Mouse (Mus musculus) embryonic facial prominence, embryonic 10.5 days (tissue): ENCODE measurements around the gene Irf1. TPM values are rescaled to one million over a fixed set of nuclear protein-coding genes. Genes with fewer than 3 reads are reported as not detected.

Source experiments
- DNase-seq: peaks from one replicate; pipeline ENCODE4 v3.0.0-alpha.2; 2017; ENCODE audit warnings: low spot score
- H3K27ac ChIP-seq: fragments of 300-500 bp; sonication (generic); replicated peaks from 2 replicates; pipeline ENCODE4 v1.5.1; 2016; ENCODE audit warnings: mild to moderate bottlenecking
- H3K27me3 ChIP-seq: fragments of 300-500 bp; sonication (generic); replicated peaks from 2 replicates; pipeline ENCODE4 v1.6.1; 2016; ENCODE audit warnings: low read depth, mild to moderate bottlenecking; ENCODE audit not compliant: poor library complexity, severe bottlenecking
- H3K36me3 ChIP-seq: fragments of 300-500 bp; sonication (generic); replicated peaks from 2 replicates; pipeline ENCODE4 v1.6.1; 2016; ENCODE audit warnings: mild to moderate bottlenecking, moderate library complexity
- H3K4me1 ChIP-seq: fragments of 300-500 bp; sonication (generic); 2 replicates; pipeline ENCODE4 v1.6.1; 2016
- H3K4me3 ChIP-seq: fragments of 300-500 bp; sonication (generic); 2 replicates; pipeline ENCODE4 v1.5.1; 2016; ENCODE audit warnings: mild to moderate bottlenecking, moderate library complexity
- H3K9me3 ChIP-seq: fragments of 300-500 bp; sonication (generic); 2 replicates; pipeline ENCODE4 v1.6.1; 2016; ENCODE audit warnings: mild to moderate bottlenecking
- WGBS: fragments of 180-500 bp; shearing (Covaris S2); methylation state at CpG from one replicate; pipeline ENCODE4 v1.1.7; 2016; 5-methylcytosine and 5-hydroxymethylcytosine counted together
- microRNA-seq: library from miRNA; unstranded; fragments of <30 nt; microRNA quantifications from one replicate; pipeline ENCODE4, GENCODE M21; 2017
- polyA plus RNA-seq: library from polyadenylated mRNA; unstranded; fragments of >200 nt; fragmentation: Nextera tagmentation; extraction: Ambion mirVana; gene quantifications from 2 replicates; pipeline ENCODE4 v1.2.1, GENCODE M21; 2016

Irf1 gene
- polyA plus RNA-seq, 1 experiment from 2014 or later: 7.0 TPM

DNA sequence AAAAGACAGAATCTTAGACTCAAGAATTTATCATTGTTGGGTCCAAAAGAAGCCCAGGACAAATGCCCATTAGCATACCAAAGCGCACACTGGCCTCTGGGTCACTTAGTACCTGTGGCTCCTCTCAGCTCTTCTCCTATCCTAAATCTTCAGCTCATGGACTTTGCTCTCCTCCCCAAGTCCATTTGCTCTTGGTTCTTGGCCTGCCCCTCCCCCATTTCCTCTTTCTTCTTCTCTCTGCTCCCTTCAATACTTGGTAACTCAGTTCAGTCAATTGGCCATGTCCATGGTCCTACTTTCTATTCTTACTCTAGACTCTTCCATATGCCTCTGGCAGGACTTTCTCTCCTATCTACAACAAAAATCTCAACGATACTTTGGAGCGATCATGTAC is 52.1 kb downstream of the Irf1 start:
- H3K27me3 ChIP-seq: no peaks in the 10 kb centered on the region
- DNase-seq: no peak
- H3K36me3 ChIP-seq: no peaks in the 10 kb centered on the region
- 0 out of 2 replicates have a peak, but pooled peaks cover 4% of the 10 kb centered on the region for H3K4me1 ChIP-seq
- 94% methylated on average over 3 of the region's 3 CpGs for WGBS
- no peak overlapping the region for H3K4me3 ChIP-seq
- H3K27ac ChIP-seq: no peak overlapping the region
- no peaks in the 10 kb centered on the region for H3K9me3 ChIP-seq

DNA sequence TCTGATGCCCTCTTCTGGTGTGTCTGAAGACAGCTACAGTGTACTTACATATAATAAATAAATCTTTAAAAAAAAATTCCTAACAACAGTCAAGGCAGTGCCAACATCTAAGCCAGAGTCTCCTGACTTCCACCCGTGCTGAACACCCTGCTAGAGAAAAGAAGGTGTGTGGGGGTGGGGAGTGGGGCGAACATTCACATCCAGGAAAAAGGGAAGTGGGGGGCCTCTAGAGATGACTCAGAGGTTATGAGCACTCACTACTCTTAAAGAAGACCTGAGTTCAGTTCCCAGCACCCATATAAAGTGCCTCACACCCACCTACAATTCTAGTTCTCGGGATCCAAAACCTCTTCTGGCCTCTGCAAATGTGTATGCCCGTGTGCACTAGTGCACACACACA is 55.6 kb downstream of the Irf1 start:
- Histone ChIP-seq H3K4me3 (no peak overlapping the region), H3K4me1 (no peaks in the 10 kb centered on the region), H3K27ac (no peak overlapping the region), H3K36me3 (no peaks in the 10 kb centered on the region), H3K9me3 (peaks cover 6% of the 10 kb centered on the region; the same call in 1 of the 2 replicates), H3K27me3 (no peaks in the 10 kb centered on the region)
- 80% methylated on average over 4 of the region's 4 CpGs for WGBS
- no peak for DNase-seq

Small RNA genes within 50 kb of the gene (microRNA-seq; reads per million reads assigned to microRNA genes)
- gene Mir7671: not detected

Other genes starting within 250 kb of the Irf1 start
- 68.0 and 77.6 TPM in 2 replicates for gene Kif3a, start 202.6 kb upstream of the Irf1 start, polyA plus RNA-seq
- gene Il4, start 151.3 kb upstream of the Irf1 start, polyA plus RNA-seq: 0.61 and 0.72 TPM in 2 replicates
- not detected in 2 replicates for gene Il13, start 135.3 kb upstream of the Irf1 start, polyA plus RNA-seq
- 24.6 and 25.8 TPM in 2 replicates for gene Rad50, start 62.7 kb upstream of the Irf1 start, polyA plus RNA-seq
- not detected in 2 replicates for gene Il5, start 49.2 kb upstream of the Irf1 start, polyA plus RNA-seq
- not detected in 2 replicates for gene Gm17334, start 3.2 kb downstream of the Irf1 start, polyA plus RNA-seq
- not detected in 2 replicates for gene Gm12216, start 89.2 kb downstream of the Irf1 start, polyA plus RNA-seq
- gene Slc22a5, start 121.6 kb downstream of the Irf1 start, polyA plus RNA-seq: 7.6 and 8.7 TPM in 2 replicates
- gene Slc22a21, start 210.3 kb downstream of the Irf1 start, polyA plus RNA-seq: 2.1 and 2.6 TPM in 2 replicates